Mouse (Mus musculus): ENCODE data around the gene Castor2. TPM values are rescaled to one million over a fixed set of nuclear protein-coding genes. Genes with fewer than 3 reads are reported as not detected.
A peak's percentile ranks its signal among the peaks of the same experiment; 100 is the strongest.

Gene Castor2
- polyA plus RNA-seq (2012; rRNA removed): 38.3 and 39.1 TPM in 2 replicates

DNA sequence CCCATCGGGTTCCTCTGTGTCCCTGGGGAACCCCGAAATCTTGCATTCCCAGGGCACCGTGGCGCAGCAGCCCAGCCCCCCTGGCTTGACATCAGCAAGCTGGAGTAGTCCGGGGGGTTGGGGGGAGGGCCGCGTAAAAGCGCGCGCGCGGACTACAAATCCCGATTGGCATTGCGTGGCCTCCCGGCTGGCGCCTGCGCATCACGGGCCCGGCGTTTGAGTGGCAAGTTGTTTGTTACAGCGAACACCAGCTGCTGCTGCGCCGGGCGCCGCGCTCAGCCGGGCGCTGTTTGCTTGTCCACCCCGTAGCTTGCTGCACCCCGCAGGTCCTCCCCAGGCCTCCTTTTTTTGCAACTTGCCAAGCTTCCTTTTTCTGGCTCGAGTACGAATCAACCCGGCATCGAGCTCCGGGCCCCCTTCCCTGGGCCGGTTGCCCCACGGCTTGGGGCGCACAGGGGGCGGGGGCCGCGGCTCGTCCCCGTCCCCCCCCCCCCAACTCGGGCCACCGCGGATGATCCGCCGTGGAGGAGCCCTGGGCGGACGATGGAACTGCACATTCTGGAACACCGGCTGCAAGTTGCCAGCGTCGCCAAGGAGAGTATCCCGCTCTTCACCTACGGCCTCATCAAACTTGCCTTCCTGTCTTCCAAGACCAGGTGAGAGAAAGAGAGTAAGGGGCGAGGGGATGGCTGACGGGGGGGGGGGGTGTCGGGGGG, at the start of gene Castor2:
TSS of gene Castor2 (plus strand) at position 216 of the 716 bp plus-strand sequence.
- Histone ChIP-seq H3K4me1 (ENCODE audit: control insufficient read depth, insufficient read depth, low read length) (peaks cover 4% of the 10 kb centered on the region), H3K27ac (ENCODE audit: insufficient read depth, low read length) (peak within 1 kb of the TSS; percentile 47), H3K4me3 (ENCODE audit: insufficient read depth, low read length) (peak within 1 kb of the TSS; percentile 75)
- TF ChIP-seq POLR2A (IDR thresholded peaks at IDR 0.05; ENCODE audit: extremely low read depth, insufficient read depth, low read length): peak; percentile 90
- TF ChIP-seq CTCF (IDR thresholded peaks at IDR 0.05; ENCODE audit: extremely low read depth, insufficient read depth, low read length): no peak

- TF ChIP-seq POLR2A (IDR thresholded peaks at IDR 0.05; ENCODE audit: extremely low read depth, insufficient read depth, low read length): no peak
- no peak for TF ChIP-seq CTCF (IDR thresholded peaks at IDR 0.05; ENCODE audit: extremely low read depth, insufficient read depth, low read length)
- H3K27ac ChIP-seq (ENCODE audit: insufficient read depth, low read length): no peak overlapping the region
- no peaks in the 10 kb centered on the region for H3K4me1 ChIP-seq (ENCODE audit: control insufficient read depth, insufficient read depth, low read length)
Measured at GRCm38 (mm10) chr5:134050711-134051110, 48.8 kb upstream of the Castor2 start.

DNA sequence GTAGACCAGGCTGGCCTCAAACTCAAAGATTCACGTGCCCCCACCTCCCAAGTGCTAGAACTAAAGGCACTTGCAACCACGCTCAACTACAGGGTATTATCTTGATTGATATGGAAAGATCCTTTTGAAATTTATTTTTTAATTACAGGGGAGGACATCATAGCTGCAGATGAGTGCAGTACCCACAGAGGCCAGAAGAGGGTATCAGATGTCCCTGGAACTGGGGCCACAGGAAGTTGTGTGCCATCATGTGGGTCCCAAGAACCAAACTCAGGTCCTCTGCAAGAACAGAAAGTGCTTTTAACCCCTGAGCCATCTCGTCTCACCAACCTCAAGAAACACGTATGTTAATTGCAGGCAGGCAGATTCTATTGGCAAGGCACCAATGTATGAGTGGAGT, 46.9 kb upstream of the Castor2 start:
- no peaks in the 10 kb centered on the region for H3K4me1 ChIP-seq (ENCODE audit: control insufficient read depth, insufficient read depth, low read length)
- no peak for TF ChIP-seq CTCF (IDR thresholded peaks at IDR 0.05; ENCODE audit: extremely low read depth, insufficient read depth, low read length)
- no peak for TF ChIP-seq POLR2A (IDR thresholded peaks at IDR 0.05; ENCODE audit: extremely low read depth, insufficient read depth, low read length)
- H3K27ac ChIP-seq (ENCODE audit: insufficient read depth, low read length): no peak overlapping the region
- H3K4me3 ChIP-seq (ENCODE audit: insufficient read depth, low read length): no peak overlapping the region

More at GRCm38 (mm10) chr5:134050711-134051110, 48.8 kb upstream of the Castor2 start:
- H3K4me3 ChIP-seq (ENCODE audit: insufficient read depth, low read length): no peak overlapping the region

DNA sequence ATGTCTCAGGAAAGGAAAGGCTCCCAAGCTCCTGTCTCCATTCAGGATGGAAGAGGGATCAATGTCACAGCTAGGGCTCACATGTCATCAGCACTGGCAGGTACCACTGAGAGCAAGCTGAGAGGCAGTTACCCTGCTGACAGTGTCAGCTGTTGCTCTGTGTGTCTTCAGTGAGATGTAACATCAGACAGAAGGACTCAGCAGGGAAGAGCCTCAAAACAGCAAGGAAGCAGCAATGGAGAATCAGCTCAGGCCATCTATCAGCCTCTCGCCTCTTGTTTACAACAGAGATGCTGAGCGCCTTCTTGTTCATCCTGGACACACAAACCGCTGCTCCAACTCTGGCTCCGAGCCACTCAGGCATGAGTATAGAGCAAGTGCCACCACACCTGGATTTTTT, 45.0 kb upstream of the Castor2 start:
- Histone ChIP-seq H3K27ac (ENCODE audit: insufficient read depth, low read length) (no peak overlapping the region), H3K4me1 (ENCODE audit: control insufficient read depth, insufficient read depth, low read length) (no peaks in the 10 kb centered on the region), H3K4me3 (ENCODE audit: insufficient read depth, low read length) (no peak overlapping the region)
- TF ChIP-seq CTCF (IDR thresholded peaks at IDR 0.05; ENCODE audit: extremely low read depth, insufficient read depth, low read length) (no peak), POLR2A (IDR thresholded peaks at IDR 0.05; ENCODE audit: extremely low read depth, insufficient read depth, low read length) (no peak)

- no peak for TF ChIP-seq POLR2A (IDR thresholded peaks at IDR 0.05; ENCODE audit: extremely low read depth, insufficient read depth, low read length)
- TF ChIP-seq CTCF (IDR thresholded peaks at IDR 0.05; ENCODE audit: extremely low read depth, insufficient read depth, low read length): no peak
- Histone ChIP-seq H3K4me3 (ENCODE audit: insufficient read depth, low read length) (no peak overlapping the region), H3K4me1 (ENCODE audit: control insufficient read depth, insufficient read depth, low read length) (no peaks in the 10 kb centered on the region), H3K27ac (ENCODE audit: insufficient read depth, low read length) (no peak overlapping the region)
Measured at GRCm38 (mm10) chr5:134058793-134059352, 40.6 kb upstream of the Castor2 start.

DNA sequence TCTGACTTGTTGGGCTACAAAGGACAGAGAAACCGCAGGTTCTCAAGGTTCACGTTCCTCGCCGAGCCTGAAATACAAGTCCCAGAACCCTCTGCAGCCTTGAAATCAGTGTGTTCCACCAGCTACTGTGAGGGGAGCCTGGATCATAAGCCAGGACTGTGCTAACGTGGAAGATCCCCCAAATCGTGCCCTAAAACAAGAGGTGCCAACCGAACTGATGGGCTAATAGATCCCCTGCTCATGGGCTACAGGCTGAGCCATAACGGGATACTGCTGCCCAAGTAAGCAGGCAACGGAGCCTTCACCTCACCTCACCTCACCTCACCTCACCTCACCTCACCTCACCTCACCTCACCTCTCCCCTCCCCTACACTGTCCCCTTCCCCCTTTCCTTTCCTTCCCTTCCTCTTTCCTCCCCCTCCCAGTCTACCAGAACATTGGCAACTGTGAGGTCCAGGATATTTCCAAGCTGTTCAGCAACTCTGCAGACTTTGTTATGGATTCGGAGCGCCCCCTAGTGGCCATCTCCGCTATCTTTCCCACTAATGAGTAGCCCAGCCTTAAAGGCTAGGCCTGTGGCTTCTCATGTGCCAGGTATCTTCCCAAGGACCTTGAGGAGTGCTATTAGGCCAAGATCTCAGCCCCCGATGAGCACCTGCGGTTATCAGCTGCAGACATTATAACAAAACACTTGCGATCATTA, 36.0 kb upstream of the Castor2 start:
- Histone ChIP-seq H3K4me1 (ENCODE audit: control insufficient read depth, insufficient read depth, low read length) (no peaks in the 10 kb centered on the region), H3K27ac (ENCODE audit: insufficient read depth, low read length) (no peak overlapping the region), H3K4me3 (ENCODE audit: insufficient read depth, low read length) (no peak overlapping the region)
- TF ChIP-seq CTCF (IDR thresholded peaks at IDR 0.05; ENCODE audit: extremely low read depth, insufficient read depth, low read length) (peak; percentile 74), POLR2A (IDR thresholded peaks at IDR 0.05; ENCODE audit: extremely low read depth, insufficient read depth, low read length) (no peak)

DNA sequence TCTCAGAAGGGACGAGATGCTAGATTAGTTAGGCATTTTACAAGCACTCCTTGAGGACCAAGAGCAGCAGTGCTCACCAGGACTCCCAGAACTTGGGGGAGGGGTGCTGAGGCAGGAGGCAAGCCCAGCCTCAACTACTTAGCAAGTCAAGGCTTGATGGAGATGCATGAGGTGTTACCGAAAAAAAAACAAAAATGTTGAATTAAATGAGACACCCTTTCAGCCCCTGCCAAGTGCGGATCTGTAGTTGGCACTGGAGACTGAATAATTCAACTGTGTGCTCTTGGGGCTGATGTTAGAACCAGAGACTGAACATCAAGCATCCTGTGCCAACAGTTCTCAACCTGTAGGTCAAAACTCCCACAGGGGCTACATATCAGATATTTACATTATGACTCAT, 33.2 kb upstream of the Castor2 start:
- H3K4me3 ChIP-seq (ENCODE audit: insufficient read depth, low read length): no peak overlapping the region
- no peak for TF ChIP-seq CTCF (IDR thresholded peaks at IDR 0.05; ENCODE audit: extremely low read depth, insufficient read depth, low read length)
- TF ChIP-seq POLR2A (IDR thresholded peaks at IDR 0.05; ENCODE audit: extremely low read depth, insufficient read depth, low read length): no peak
- no peak overlapping the region for H3K27ac ChIP-seq (ENCODE audit: insufficient read depth, low read length)
- no peaks in the 10 kb centered on the region for H3K4me1 ChIP-seq (ENCODE audit: control insufficient read depth, insufficient read depth, low read length)

DNA sequence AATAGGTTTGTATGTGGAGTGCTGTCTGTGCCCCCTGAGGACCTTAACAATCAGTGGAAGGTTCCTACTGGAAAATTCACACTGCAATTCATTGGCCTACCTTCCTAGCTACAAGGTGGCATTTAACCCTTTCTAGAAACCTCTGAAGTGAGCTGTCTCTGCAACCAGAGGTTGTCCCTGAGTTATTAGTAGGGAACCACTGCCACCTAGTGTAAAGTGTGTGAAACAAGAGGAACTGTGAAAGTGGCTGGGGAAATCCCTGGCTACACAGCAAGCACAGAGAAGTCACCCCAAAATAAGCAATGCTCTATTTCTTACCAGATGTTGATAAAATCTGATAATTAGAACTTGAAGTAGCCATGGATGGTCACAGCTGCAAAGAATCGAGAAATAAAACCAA, 31.6 kb upstream of the Castor2 start:
- no peak overlapping the region for H3K27ac ChIP-seq (ENCODE audit: insufficient read depth, low read length)
- no peaks in the 10 kb centered on the region for H3K4me1 ChIP-seq (ENCODE audit: control insufficient read depth, insufficient read depth, low read length)
- TF ChIP-seq CTCF (IDR thresholded peaks at IDR 0.05; ENCODE audit: extremely low read depth, insufficient read depth, low read length) (peak; percentile 64), POLR2A (IDR thresholded peaks at IDR 0.05; ENCODE audit: extremely low read depth, insufficient read depth, low read length) (no peak)
- no peak overlapping the region for H3K4me3 ChIP-seq (ENCODE audit: insufficient read depth, low read length)

GRCm38 (mm10) chr5:134073512-134074041, 25.9 kb upstream of the Castor2 start:
- no peak overlapping the region for H3K4me3 ChIP-seq (ENCODE audit: insufficient read depth, low read length)
- no peak for TF ChIP-seq POLR2A (IDR thresholded peaks at IDR 0.05; ENCODE audit: extremely low read depth, insufficient read depth, low read length)
- no peak for TF ChIP-seq CTCF (IDR thresholded peaks at IDR 0.05; ENCODE audit: extremely low read depth, insufficient read depth, low read length)
- no peak overlapping the region for H3K27ac ChIP-seq (ENCODE audit: insufficient read depth, low read length)
- H3K4me1 ChIP-seq (ENCODE audit: control insufficient read depth, insufficient read depth, low read length): no peaks in the 10 kb centered on the region
